Mouse (Mus musculus) liver, embryonic 14.5 days (tissue): ENCODE results near the gene Ppm1k.

Experiments used
- CTCF ChIP-seq: IDR thresholded peaks from 2 replicates; pipeline ENCODE4 v1.5.1; 2016; ENCODE audit warnings: antibody characterized with exemption, low read depth, control low read depth
- EP300 ChIP-seq: IDR thresholded peaks from 2 replicates; pipeline ENCODE4 v1.6.1; 2016; ENCODE audit warnings: antibody characterized with exemption, low read depth

DNA sequence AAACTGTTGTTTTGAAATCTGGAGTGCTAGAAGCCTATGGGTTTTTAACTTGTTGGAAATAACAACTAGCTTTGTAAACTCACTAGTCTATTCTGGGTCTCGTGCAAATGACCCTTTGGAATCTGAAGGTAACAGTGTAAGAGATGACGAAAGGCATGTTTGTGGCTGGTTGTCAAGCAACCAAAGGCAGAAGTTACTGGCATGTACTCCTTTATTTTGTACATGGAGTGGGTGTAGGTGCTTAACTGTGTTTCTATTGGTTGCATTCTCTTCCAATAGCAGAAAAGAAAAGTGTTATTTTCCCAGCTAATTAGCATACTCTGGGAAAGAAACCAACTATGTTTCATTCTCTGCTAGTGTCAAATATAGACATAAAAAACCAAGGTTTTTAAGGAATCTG lies 9.6 kb upstream of the Ppm1k start:
- TF ChIP-seq EP300 (no peak), CTCF (no peak)
